Comparison of ENCODE assay signal across 8 mouse cellular contexts in the genomic region with DNA sequence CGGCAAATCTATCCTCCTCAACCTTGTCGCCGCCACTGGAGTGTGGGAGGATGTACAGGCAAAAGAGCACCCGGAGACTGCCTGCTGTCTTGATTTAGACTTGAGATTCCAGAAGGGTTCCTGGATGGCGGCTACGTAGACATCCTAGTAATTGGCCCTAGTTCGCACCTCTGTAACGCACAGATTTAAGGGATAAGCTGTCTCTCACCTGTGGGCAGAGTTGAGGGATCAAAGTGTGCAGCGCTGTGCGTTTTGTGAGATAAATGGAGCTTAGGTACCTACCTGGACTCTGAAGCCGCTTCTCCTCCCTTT. TPM values are rescaled to one million over a fixed set of nuclear protein-coding genes. Genes with fewer than 3 reads are reported as not detected.
DNase-seq lines count a peak whose midpoint lies in the region; ATAC-seq and TF ChIP-seq lines count a peak whose summit lies in the region.

No protein-coding gene starts in this region.

- TF ChIP-seq CTCF in layer of hippocampus, adult 2 months (conservative IDR thresholded peaks at IDR 0.05): no peak

- H3K4me3 ChIP-seq in layer of hippocampus, adult 2 months: peak overlapping the region; percentile 88
- H3K4me3 ChIP-seq in embryonic facial prominence, embryonic 10.5 days: peak overlapping the region; percentile 72
- H3K4me3 ChIP-seq in hindbrain, embryonic 14.5 days (replicated peaks; ENCODE audit: low read length): peak overlapping the region; percentile 94
- H3K4me3 ChIP-seq in midbrain, embryonic 15.5 days: peak overlapping the region; percentile 93

- DNase-seq in layer of hippocampus, adult 2 months (ENCODE audit: low spot score in 2 of 2): no peak
- DNase-seq in layer of hippocampus, adult 18-20 months (ENCODE audit: low spot score in 2 of 2): no peak
- no peak for DNase-seq in embryonic facial prominence, embryonic 10.5 days (ENCODE audit: low spot score)
- DNase-seq in hindbrain, embryonic 14.5 days (ENCODE audit: low spot score): peak; percentile 61
- DNase-seq in right cerebral cortex, postnatal 10 days (ENCODE audit: low spot score in 2 of 2): no peak
- DNase-seq in gastrocnemius, postnatal 4 days (ENCODE audit: low spot score in 2 of 2): no peak

- H3K27me3 ChIP-seq in embryonic facial prominence, embryonic 10.5 days (replicated peaks; ENCODE audit: low read depth, poor library complexity, severe bottlenecking): peaks cover 88% of the 10 kb centered on the region
- peaks cover 47% of the 10 kb centered on the region for H3K27me3 ChIP-seq in hindbrain, embryonic 14.5 days (ENCODE audit: control insufficient read depth, insufficient read depth, low read length)
- peaks cover 23% of the 10 kb centered on the region for H3K27me3 ChIP-seq in midbrain, embryonic 15.5 days (replicated peaks)

- ATAC-seq in hindbrain, embryonic 14.5 days (ENCODE audit: low FRiP score): peak; percentile 63
- no peak for ATAC-seq in midbrain, embryonic 15.5 days (replicated peaks)
- no peak for ATAC-seq in megakaryocyte progenitor cell, adult 5-6 weeks (replicated peaks; ENCODE audit: poor library complexity)

- H3K4me2 ChIP-seq in hindbrain, embryonic 14.5 days (replicated peaks): peak overlapping the region; percentile 95
- peak overlapping the region; percentile 91 for H3K4me2 ChIP-seq in midbrain, embryonic 15.5 days

- 3% methylated on average over 11 of the region's 11 CpGs for WGBS in embryonic facial prominence, embryonic 10.5 days
- 4% methylated on average over 11 of the region's 11 CpGs for WGBS in hindbrain, embryonic 14.5 days
- WGBS in midbrain, embryonic 15.5 days: under 1% methylated on average over 11 of the region's 11 CpGs

- peaks cover 51% of the 10 kb centered on the region for H3K4me1 ChIP-seq in embryonic facial prominence, embryonic 10.5 days
- peaks cover 23% of the 10 kb centered on the region for H3K4me1 ChIP-seq in hindbrain, embryonic 14.5 days (replicated peaks; ENCODE audit: control insufficient read depth, insufficient read depth, low read length)
- H3K4me1 ChIP-seq in midbrain, embryonic 15.5 days: peaks cover 33% of the 10 kb centered on the region

- peak overlapping the region; percentile 99 for H3K9ac ChIP-seq in hindbrain, embryonic 14.5 days
- peak overlapping the region; percentile 97 for H3K9ac ChIP-seq in midbrain, embryonic 15.5 days

- H3K36me3 ChIP-seq in embryonic facial prominence, embryonic 10.5 days (replicated peaks): no peaks in the 10 kb centered on the region
- peaks cover 32% of the 10 kb centered on the region for H3K36me3 ChIP-seq in hindbrain, embryonic 14.5 days (replicated peaks; ENCODE audit: control insufficient read depth, insufficient read depth)
- no peaks in the 10 kb centered on the region for H3K36me3 ChIP-seq in midbrain, embryonic 15.5 days (replicated peaks)

- no peaks in the 10 kb centered on the region for H3K9me3 ChIP-seq in embryonic facial prominence, embryonic 10.5 days
- no peaks in the 10 kb centered on the region for H3K9me3 ChIP-seq in hindbrain, embryonic 14.5 days (ENCODE audit: control insufficient read depth, low read length)
- H3K9me3 ChIP-seq in midbrain, embryonic 15.5 days: no peaks in the 10 kb centered on the region

- H3K27ac ChIP-seq in layer of hippocampus, adult 2 months: peak overlapping the region; percentile 99
- peak overlapping the region; percentile 84; the same call in 1 of the 2 replicates for H3K27ac ChIP-seq in embryonic facial prominence, embryonic 10.5 days (replicated peaks)
- peak overlapping the region; percentile 95 for H3K27ac ChIP-seq in hindbrain, embryonic 14.5 days
- peak overlapping the region; percentile 91 for H3K27ac ChIP-seq in midbrain, embryonic 15.5 days

RNA-seq across cellular contexts. Expression of a gene that starts 1.3 kb away (rescaled TPM):
- 100 to 1,000 TPM; 116 to 123 TPM for total RNA-seq in layer of hippocampus, adult 2 months (2021)
- 100 to 1,000 TPM; 122 to 124 TPM for total RNA-seq in layer of hippocampus, adult 18-20 months (2021)
- polyA plus RNA-seq in embryonic facial prominence, embryonic 10.5 days (2016; fragmentation: Nextera tagmentation; extraction: Ambion mirVana): 3.0 and 3.8 TPM in 2 replicates
- 73.7 and 79.1 TPM in 2 replicates for polyA plus RNA-seq in hindbrain, embryonic 14.5 days (2014; fragmentation: Nextera tagmentation; extraction: Ambion mirVana)
- polyA plus RNA-seq in midbrain, embryonic 15.5 days (2015; fragmentation: Nextera tagmentation; extraction: Ambion mirVana): 62.2 and 62.3 TPM in 2 replicates
- 1 to 10 TPM; 3.4 to 3.6 TPM for total RNA-seq in gastrocnemius, postnatal 4 days (2021)
- 212 and 219 TPM in 2 replicates for total RNA-seq in megakaryocyte progenitor cell, adult 5-6 weeks (2015)
- total RNA-seq in megakaryocyte progenitor cell, adult 5-6 weeks (2017): 122 and 139 TPM in 2 replicates

RNA-seq across cellular contexts. Expression of a gene that starts 14.1 kb away (rescaled TPM):
- 10 to 100 TPM; 21.9 to 25.4 TPM for total RNA-seq in layer of hippocampus, adult 2 months (2021)
- total RNA-seq in layer of hippocampus, adult 18-20 months (2021): 10 to 100 TPM; 10.2 to 13.5 TPM
- 2.1 and 2.9 TPM in 2 replicates for polyA plus RNA-seq in embryonic facial prominence, embryonic 10.5 days (2016; fragmentation: Nextera tagmentation; extraction: Ambion mirVana)
- polyA plus RNA-seq in hindbrain, embryonic 14.5 days (2014; fragmentation: Nextera tagmentation; extraction: Ambion mirVana): 0.94 and 0.99 TPM in 2 replicates
- 0.94 and 0.98 TPM in 2 replicates for polyA plus RNA-seq in midbrain, embryonic 15.5 days (2015; fragmentation: Nextera tagmentation; extraction: Ambion mirVana)
- 1 to 10 TPM; 3.8 to 4.3 TPM for total RNA-seq in gastrocnemius, postnatal 4 days (2021)
- not detected in 2 replicates for total RNA-seq in megakaryocyte progenitor cell, adult 5-6 weeks (2015)
- total RNA-seq in megakaryocyte progenitor cell, adult 5-6 weeks (2017): 0.84 and 0.87 TPM in 2 replicates

RNA-seq across cellular contexts. Expression of a gene that starts 23.5 kb away (rescaled TPM):
- total RNA-seq in layer of hippocampus, adult 2 months (2021): 100 to 1,000 TPM; 395 to 408 TPM
- 100 to 1,000 TPM; 338 to 373 TPM for total RNA-seq in layer of hippocampus, adult 18-20 months (2021)
- polyA plus RNA-seq in embryonic facial prominence, embryonic 10.5 days (2016; fragmentation: Nextera tagmentation; extraction: Ambion mirVana): 26.9 and 29.6 TPM in 2 replicates
- polyA plus RNA-seq in hindbrain, embryonic 14.5 days (2014; fragmentation: Nextera tagmentation; extraction: Ambion mirVana): 23.5 and 25.5 TPM in 2 replicates
- polyA plus RNA-seq in midbrain, embryonic 15.5 days (2015; fragmentation: Nextera tagmentation; extraction: Ambion mirVana): 20.6 and 21.9 TPM in 2 replicates
- 10 to 100 TPM; 40.4 to 43.0 TPM for total RNA-seq in gastrocnemius, postnatal 4 days (2021)
- 1.7 and 3.1 TPM in 2 replicates for total RNA-seq in megakaryocyte progenitor cell, adult 5-6 weeks (2015)
- total RNA-seq in megakaryocyte progenitor cell, adult 5-6 weeks (2017): 3.0 and 5.3 TPM in 2 replicates

RNA-seq across cellular contexts. Expression of a gene that starts 29.2 kb away (rescaled TPM):
- total RNA-seq in layer of hippocampus, adult 2 months (2021): 100 to 1,000 TPM; 227 to 255 TPM
- 100 to 1,000 TPM; 210 to 217 TPM for total RNA-seq in layer of hippocampus, adult 18-20 months (2021)
- polyA plus RNA-seq in embryonic facial prominence, embryonic 10.5 days (2016; fragmentation: Nextera tagmentation; extraction: Ambion mirVana): 107 and 115 TPM in 2 replicates
- polyA plus RNA-seq in hindbrain, embryonic 14.5 days (2014; fragmentation: Nextera tagmentation; extraction: Ambion mirVana): 223 and 231 TPM in 2 replicates
- 288 and 297 TPM in 2 replicates for polyA plus RNA-seq in midbrain, embryonic 15.5 days (2015; fragmentation: Nextera tagmentation; extraction: Ambion mirVana)
- 10 to 100 TPM; 43.8 to 49.7 TPM for total RNA-seq in gastrocnemius, postnatal 4 days (2021)
- 23.8 and 28.0 TPM in 2 replicates for total RNA-seq in megakaryocyte progenitor cell, adult 5-6 weeks (2015)
- 18.0 and 19.3 TPM in 2 replicates for total RNA-seq in megakaryocyte progenitor cell, adult 5-6 weeks (2017)

RNA-seq across cellular contexts. Expression of a gene that starts 45.0 kb away (rescaled TPM):
- 10 to 100 TPM; 98.0 to 98.6 TPM for total RNA-seq in layer of hippocampus, adult 2 months (2021)
- 100 to 1,000 TPM; 103 to 114 TPM for total RNA-seq in layer of hippocampus, adult 18-20 months (2021)
- polyA plus RNA-seq in embryonic facial prominence, embryonic 10.5 days (2016; fragmentation: Nextera tagmentation; extraction: Ambion mirVana): 25.3 and 25.9 TPM in 2 replicates
- 16.8 and 17.1 TPM in 2 replicates for polyA plus RNA-seq in hindbrain, embryonic 14.5 days (2014; fragmentation: Nextera tagmentation; extraction: Ambion mirVana)
- polyA plus RNA-seq in midbrain, embryonic 15.5 days (2015; fragmentation: Nextera tagmentation; extraction: Ambion mirVana): 17.9 and 18.7 TPM in 2 replicates
- total RNA-seq in gastrocnemius, postnatal 4 days (2021): 10 to 100 TPM; 11.5 to 12.7 TPM
- total RNA-seq in megakaryocyte progenitor cell, adult 5-6 weeks (2015): 9.7 and 11.2 TPM in 2 replicates
- total RNA-seq in megakaryocyte progenitor cell, adult 5-6 weeks (2017): 11.4 and 12.1 TPM in 2 replicates

Comparison
In these comparisons a context has a peak if more than half of its experiments do, and no peak if none do; other contexts are left out.
1. RNA of a gene that starts 1.3 kb away (total RNA-seq): 122 to 219 TPM in megakaryocyte progenitor cell, adult 5-6 weeks, 122 to 124 TPM in layer of hippocampus, adult 18-20 months and 116 to 123 TPM in layer of hippocampus, adult 2 months; 3.4 to 3.6 TPM in gastrocnemius, postnatal 4 days; every median in the first group is over 10 times any median in the second.
2. RNA of a gene that starts 23.5 kb away (total RNA-seq): 395 to 408 TPM in layer of hippocampus, adult 2 months and 338 to 373 TPM in layer of hippocampus, adult 18-20 months; 40.4 to 43.0 TPM in gastrocnemius, postnatal 4 days and 1.7 to 5.3 TPM in megakaryocyte progenitor cell, adult 5-6 weeks; every median in the first group is over 4 times any median in the second.
3. Peak in every context shown above with its lines, with median percentiles within 50 percentile points of each other: H3K27ac ChIP-seq and H3K4me3 ChIP-seq.